Mouse (Mus musculus) embryonic stem cell, embryonic (primary cell): Measurements from ENCODE around the gene Ercc2.

Experiments used
- CTCF ChIA-PET, 4 experiments: fragments of 300-600 bp in 2 of 4; fragments of 350-600 bp in 2 of 4; sonication (Branson Sonifier 250); formaldehyde crosslinking; loops; one replicate each; lab custom pipeline; 2022; ENCODE audit warnings: inconsistent platforms in 2 of 4; lab: Charles Lee
- POLR2A ChIA-PET, 4 experiments: fragments of 300-600 bp in 2 of 4; fragments of 350-600 bp in 2 of 4; sonication (Branson Sonifier 250); formaldehyde crosslinking; loops; one replicate each; lab custom pipeline; 2022; ENCODE audit warnings: antibody characterized with exemption in 4 of 4, inconsistent platforms in 1 of 4; lab: Charles Lee

Gene Ercc2

DNA sequence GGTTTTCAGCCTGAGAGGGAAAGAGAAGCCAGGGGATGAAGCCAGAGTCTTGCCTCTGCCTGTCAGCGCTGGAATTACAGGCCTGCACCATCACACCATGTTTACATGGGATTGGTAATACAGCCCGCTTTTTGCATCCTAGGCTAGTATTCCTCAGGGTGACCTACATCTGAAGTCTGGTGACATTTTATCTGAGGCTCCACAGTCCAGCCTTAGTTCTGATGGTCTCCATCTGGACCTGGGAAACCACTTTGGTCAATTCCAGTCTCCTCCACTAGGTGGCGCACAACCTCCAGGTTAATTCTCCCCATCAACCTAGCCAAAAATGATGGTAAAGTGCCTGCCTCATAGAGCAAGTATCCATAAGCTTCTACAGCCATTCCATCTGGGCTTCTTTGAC, 61.5 kb downstream of the Ercc2 start:
- CTCF ChIA-PET = interaction anchor here (0.5 to 2.1 kb wide), 47 partner anchors 8 to 306 kb away, joined by 3 to 10 read pairs (median 4); partner anchors contain the start of genes Exoc3l2 (in 2 of the 4) and Nkpd1 (in 2 of the 4)
- POLR2A ChIA-PET = interaction anchor here in 2 of 4 experiments (0.9 to 1.1 kb wide), 2 partner anchors 17 to 147 kb away, joined by 3 read pairs; no protein-coding TSS in a partner anchor

DNA sequence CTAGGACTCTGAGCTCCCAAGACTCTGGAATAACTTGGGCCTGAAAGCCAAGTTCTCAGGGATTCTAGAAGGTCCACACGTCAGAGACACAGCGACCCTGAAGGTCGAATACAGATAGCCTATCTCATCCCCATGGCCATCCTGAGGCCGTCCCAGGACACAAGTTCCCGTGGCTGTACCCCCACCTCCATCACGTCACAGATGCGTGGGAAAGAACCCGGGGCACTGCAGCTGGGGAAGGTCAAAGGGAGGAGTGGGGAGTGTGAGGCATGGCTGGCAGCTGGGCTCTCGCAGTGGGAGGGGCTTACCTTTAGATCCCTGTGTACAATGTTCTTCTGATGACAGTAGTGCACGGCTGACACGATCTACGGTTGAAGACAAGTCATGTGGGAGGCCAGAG, 63.0 kb downstream of the Ercc2 start:
- ChIA-PET POLR2A (no interaction called here), CTCF (interaction anchor here in 3 of 4 experiments (0.7 to 1.6 kb wide), 6 partner anchors 12 to 145 kb away, joined by 3 to 10 read pairs (median 4); no protein-coding TSS in a partner anchor)
